ENCODE assay signal across 26 mouse cellular contexts in the genomic region with DNA sequence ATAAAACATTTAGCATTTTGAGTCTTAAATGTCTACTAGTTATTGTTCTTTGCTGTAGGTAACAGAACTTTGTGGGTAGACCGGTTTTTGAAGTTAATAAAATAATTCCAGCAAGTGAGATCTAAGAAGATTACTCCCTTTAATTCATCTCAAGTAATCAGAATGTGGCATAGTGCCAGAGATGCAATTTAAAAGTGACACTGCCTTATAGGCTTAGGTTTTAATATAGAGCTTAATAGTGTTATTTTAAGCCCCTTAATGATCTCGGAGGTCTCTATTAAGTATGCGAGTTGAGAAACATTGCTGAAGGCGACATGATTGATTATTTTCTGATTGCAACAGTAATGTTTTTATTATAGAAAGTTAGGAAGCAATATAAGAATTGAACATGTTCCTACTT.
DNase-seq lines count a peak whose midpoint lies in the region; ATAC-seq and TF ChIP-seq lines count a peak whose summit lies in the region.
"Had no signal": no experiment of that assay in that cellular context is flagged by ENCODE, and none has a peak within 500 bp of the region (broad histone marks: within the 10 kb centered on the region; RNA-seq: fewer than 3 reads in every experiment).

No protein-coding gene starts in this region.

- no peaks in the 10 kb centered on the region for H3K36me3 ChIP-seq in embryonic facial prominence, embryonic 14.5 days (ENCODE audit: control insufficient read depth, insufficient read depth, low read length)
- H3K36me3 ChIP-seq in embryonic facial prominence, embryonic 10.5 days (replicated peaks): no peaks in the 10 kb centered on the region
- H3K36me3 ChIP-seq in forebrain, postnatal 0 days (ENCODE audit: insufficient read depth): no peaks in the 10 kb centered on the region
- H3K36me3 ChIP-seq in forebrain, embryonic 15.5 days: no peaks in the 10 kb centered on the region
- H3K36me3 ChIP-seq: embryonic facial prominence, embryonic 12.5 days; embryonic facial prominence, embryonic 15.5 days; G1E had no signal

- no peaks in the 10 kb centered on the region for H3K9me3 ChIP-seq in embryonic facial prominence, embryonic 14.5 days (ENCODE audit: control insufficient read depth, low read length)
- no peaks in the 10 kb centered on the region for H3K9me3 ChIP-seq in embryonic facial prominence, embryonic 10.5 days
- no peaks in the 10 kb centered on the region for H3K9me3 ChIP-seq in forebrain, postnatal 0 days (ENCODE audit: low read length)
- H3K9me3 ChIP-seq in forebrain, embryonic 15.5 days: no peaks in the 10 kb centered on the region
- H3K9me3 ChIP-seq: embryonic facial prominence, embryonic 12.5 days; embryonic facial prominence, embryonic 15.5 days; G1E had no signal

- DNase-seq in embryonic facial prominence, embryonic 14.5 days (ENCODE audit: low spot score): peak; percentile 63
- no peak for DNase-seq in embryonic facial prominence, embryonic 10.5 days (ENCODE audit: low spot score)
- peak; percentile 8 for DNase-seq in forebrain, postnatal 0 days
- peak; percentile 74 for DNase-seq in retina, postnatal 1 day
- no peak for DNase-seq in retina, embryonic 14.5 days (ENCODE audit: low spot score)
- no peak for DNase-seq in kidney, adult 9 months
- DNase-seq: adrenal gland, adult 8-10 months; adrenal gland, postnatal 14 days; adrenal gland, postnatal 36 days; B cell, adult 2 months; cerebellum, adult 11 months; cerebellum, adult 18-20 months; cerebellum, adult 8-10 months; cerebellum, adult 9-11 months; cerebellum, postnatal 14 days; cerebellum, postnatal 36 days; embryo, embryonic 11 days had no signal

- no peaks in the 10 kb centered on the region for H3K27me3 ChIP-seq in embryonic facial prominence, embryonic 14.5 days (replicated peaks; ENCODE audit: control insufficient read depth, insufficient read depth, low read length)
- no peaks in the 10 kb centered on the region for H3K27me3 ChIP-seq in embryonic facial prominence, embryonic 10.5 days (replicated peaks; ENCODE audit: low read depth, poor library complexity, severe bottlenecking)
- no peaks in the 10 kb centered on the region for H3K27me3 ChIP-seq in forebrain, postnatal 0 days (ENCODE audit: insufficient read depth, low read length)
- no peaks in the 10 kb centered on the region for H3K27me3 ChIP-seq in forebrain, embryonic 15.5 days
- H3K27me3 ChIP-seq: CH12.LX; embryonic facial prominence, embryonic 12.5 days; embryonic facial prominence, embryonic 15.5 days; Patski had no signal

- H3K9ac ChIP-seq in embryonic facial prominence, embryonic 14.5 days (ENCODE audit: low read depth, low read length): no peak overlapping the region
- H3K9ac ChIP-seq in forebrain, postnatal 0 days: no peak overlapping the region
- no peak overlapping the region for H3K9ac ChIP-seq in forebrain, embryonic 15.5 days (replicated peaks)
- H3K9ac ChIP-seq: embryonic facial prominence, embryonic 12.5 days; embryonic facial prominence, embryonic 15.5 days had no signal

- no peaks in the 10 kb centered on the region for H3K4me1 ChIP-seq in embryonic facial prominence, embryonic 14.5 days (ENCODE audit: control insufficient read depth, insufficient read depth, low read length)
- H3K4me1 ChIP-seq in embryonic facial prominence, embryonic 10.5 days: no peaks in the 10 kb centered on the region
- no peaks in the 10 kb centered on the region for H3K4me1 ChIP-seq in forebrain, postnatal 0 days (ENCODE audit: insufficient read depth)
- H3K4me1 ChIP-seq in forebrain, embryonic 15.5 days: no peaks in the 10 kb centered on the region
- H3K4me1 ChIP-seq: embryonic facial prominence, embryonic 12.5 days; embryonic facial prominence, embryonic 15.5 days had no signal

- no peak overlapping the region for H3K4me2 ChIP-seq in embryonic facial prominence, embryonic 14.5 days (ENCODE audit: low read depth, low read length)
- no peak overlapping the region for H3K4me2 ChIP-seq in forebrain, postnatal 0 days (ENCODE audit: low read depth)
- H3K4me2 ChIP-seq in forebrain, embryonic 15.5 days (replicated peaks): no peak overlapping the region
- H3K4me2 ChIP-seq: embryonic facial prominence, embryonic 12.5 days; embryonic facial prominence, embryonic 15.5 days had no signal

- no peak overlapping the region for H3K4me3 ChIP-seq in embryonic facial prominence, embryonic 14.5 days (ENCODE audit: low read depth, low read length)
- no peak overlapping the region for H3K4me3 ChIP-seq in embryonic facial prominence, embryonic 10.5 days
- H3K4me3 ChIP-seq in forebrain, postnatal 0 days (ENCODE audit: low read depth, low read length): no peak overlapping the region
- H3K4me3 ChIP-seq in forebrain, embryonic 15.5 days: no peak overlapping the region
- H3K4me3 ChIP-seq: embryonic facial prominence, embryonic 12.5 days; embryonic facial prominence, embryonic 15.5 days; erythroblast, embryonic 14.5 days had no signal

- no peak overlapping the region for H3K27ac ChIP-seq in embryonic facial prominence, embryonic 14.5 days (replicated peaks; ENCODE audit: low read depth, low read length)
- H3K27ac ChIP-seq in embryonic facial prominence, embryonic 10.5 days (replicated peaks): no peak overlapping the region
- no peak overlapping the region for H3K27ac ChIP-seq in forebrain, postnatal 0 days (ENCODE audit: low read depth, low read length)
- H3K27ac ChIP-seq in forebrain, embryonic 15.5 days (replicated peaks): no peak overlapping the region
- H3K27ac ChIP-seq: embryonic facial prominence, embryonic 12.5 days; embryonic facial prominence, embryonic 15.5 days had no signal

- WGBS in embryonic facial prominence, embryonic 14.5 days: 71% methylated on average over 4 of the region's 4 CpGs
- 82% methylated on average over 4 of the region's 4 CpGs for WGBS in embryonic facial prominence, embryonic 10.5 days
- WGBS in forebrain, postnatal 0 days: 58% methylated on average over 4 of the region's 4 CpGs
- WGBS in forebrain, embryonic 15.5 days: 65% methylated on average over 4 of the region's 4 CpGs

- TF ChIP-seq CTCF in forebrain, postnatal 0 days (IDR thresholded peaks at IDR 0.05; ENCODE audit: low read depth): no peak

- ATAC-seq in embryonic facial prominence, embryonic 14.5 days (ENCODE audit: low read depth): no peak
- no peak for ATAC-seq in forebrain, postnatal 0 days
- no peak for ATAC-seq in forebrain, embryonic 15.5 days (replicated peaks)
- ATAC-seq: activated CD4-positive, CD25-positive, alpha-beta regulatory T cell, adult 4 months; CD4-positive, CD25-positive, alpha-beta regulatory T cell, adult 4 months; Patski had no signal

Comparison
In these comparisons a context has a peak if more than half of its experiments do, and no peak if none do; other contexts are left out.
1. DNase-seq: peak in embryonic facial prominence, embryonic 14.5 days (single experiment), forebrain, postnatal 0 days (single experiment) and retina, postnatal 1 day (single experiment); none in embryonic facial prominence, embryonic 10.5 days (single experiment), retina, embryonic 14.5 days (single experiment) and kidney, adult 9 months (single experiment).